Mouse (Mus musculus): ENCODE results near the gene Stk11. TPM values are rescaled to one million over a fixed set of nuclear protein-coding genes. Genes with fewer than 3 reads are reported as not detected.

The Stk11 gene
- polyA plus RNA-seq, 1 experiment from 2014 or later, result 17.4 TPM

DNA sequence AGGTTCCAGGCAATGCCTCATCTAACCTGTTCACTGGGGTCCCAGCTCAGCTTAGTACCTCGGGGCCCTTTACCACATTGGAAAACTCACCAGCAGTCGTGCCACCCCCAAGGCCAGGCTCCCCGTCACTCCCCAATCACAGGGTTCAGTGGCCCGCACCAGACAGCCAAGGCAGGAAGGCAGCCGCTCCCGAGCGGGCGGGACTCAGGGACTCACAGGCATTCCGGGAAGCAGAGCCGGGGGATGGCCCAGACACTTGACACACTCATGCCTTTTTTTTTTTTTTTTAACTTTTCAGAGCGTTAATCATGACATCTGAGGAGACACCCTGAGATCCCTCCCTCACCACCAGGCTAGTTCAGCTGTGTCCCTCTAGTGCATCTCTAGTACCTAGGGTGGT is 14.6 kb upstream of the Stk11 start:
- no peaks in the 10 kb centered on the region for H3K9me3 ChIP-seq
- H3K4me2 ChIP-seq (replicated peaks), result peak overlapping the region; percentile 98
- no peaks in the 10 kb centered on the region for H3K27me3 ChIP-seq (replicated peaks)
- no peak overlapping the region for H3K27ac ChIP-seq
- H3K9ac ChIP-seq, result no peak overlapping the region
- no peak overlapping the region for H3K4me3 ChIP-seq
- 72% methylated on average over 11 of the region's 11 CpGs for WGBS
- no peak for ATAC-seq (ENCODE audit: low FRiP score, low read depth)
- no peaks in the 10 kb centered on the region for H3K36me3 ChIP-seq
- peaks cover 19% of the 10 kb centered on the region for H3K4me1 ChIP-seq

GRCm38 (mm10) chr10:80102216-80102915 is 13.2 kb upstream of the Stk11 start:
- Histone ChIP-seq H3K27ac (peak overlapping the region; percentile 38; the same call in 1 of the 2 replicates), H3K4me1 (peaks cover 15% of the 10 kb centered on the region), H3K36me3 (no peaks in the 10 kb centered on the region), H3K9me3 (no peaks in the 10 kb centered on the region), H3K4me2 (replicated peaks) (peak overlapping the region; percentile 98), H3K27me3 (replicated peaks) (no peaks in the 10 kb centered on the region), H3K9ac (peak overlapping the region; percentile 84), H3K4me3 (peak overlapping the region; percentile 93)
- under 1% methylated on average over 59 of the region's 59 CpGs for WGBS
- peak; percentile 81 for ATAC-seq (ENCODE audit: low FRiP score, low read depth)

DNA sequence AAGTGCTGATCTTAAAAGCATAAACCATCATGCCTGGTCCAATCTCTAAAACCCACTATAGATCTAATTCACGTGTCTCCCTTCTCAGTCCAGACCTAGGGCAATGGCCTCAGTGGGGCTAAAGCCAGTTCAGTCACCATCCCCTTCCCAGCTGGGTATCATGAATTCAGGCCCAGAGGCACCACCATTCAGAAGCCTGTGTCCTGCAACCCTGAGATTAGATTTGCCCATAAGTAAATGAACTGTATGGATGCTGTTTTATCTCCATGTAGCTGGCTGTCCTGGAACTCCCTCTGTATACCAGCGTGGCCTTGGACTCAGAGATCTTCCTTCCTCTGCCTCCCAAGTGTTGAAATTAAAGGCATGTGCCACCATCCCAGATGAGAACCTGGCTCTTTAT is 12.6 kb upstream of the Stk11 start:
- Histone ChIP-seq H3K4me2 (replicated peaks) (peak overlapping the region; percentile 98), H3K9ac (peak overlapping the region; percentile 84; the same call in 1 of the 2 replicates), H3K27ac (no peak overlapping the region), H3K4me1 (peaks cover 13% of the 10 kb centered on the region), H3K4me3 (no peak overlapping the region), H3K27me3 (replicated peaks) (no peaks in the 10 kb centered on the region), H3K36me3 (no peaks in the 10 kb centered on the region), H3K9me3 (no peaks in the 10 kb centered on the region)
- ATAC-seq (ENCODE audit: low FRiP score, low read depth), result no peak
- WGBS, result 87% methylated on average over 2 of the region's 2 CpGs

DNA sequence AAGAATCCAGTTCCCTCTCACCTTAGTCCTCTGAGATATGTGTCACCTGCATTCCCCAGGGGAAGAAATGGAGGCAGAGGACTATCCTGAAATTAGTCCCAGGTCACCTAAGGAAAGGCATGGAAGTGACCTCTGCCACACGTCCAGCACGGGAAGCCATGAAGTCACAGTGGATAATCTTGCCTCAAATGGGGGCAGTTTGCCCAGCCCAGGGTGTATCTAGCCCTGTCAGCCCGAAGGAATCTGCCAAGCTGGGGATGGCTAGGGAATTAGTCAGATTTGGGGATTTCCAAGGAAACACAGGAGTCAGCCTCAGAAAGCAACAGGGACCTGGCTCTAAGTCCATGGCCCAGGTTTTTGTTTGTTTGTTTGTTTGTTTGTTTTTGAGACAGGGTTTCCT is 11.4 kb upstream of the Stk11 start:
- Histone ChIP-seq H3K4me3 (no peak overlapping the region), H3K4me1 (peaks cover 13% of the 10 kb centered on the region), H3K9ac (no peak overlapping the region), H3K27me3 (replicated peaks) (no peaks in the 10 kb centered on the region), H3K36me3 (no peaks in the 10 kb centered on the region), H3K27ac (no peak overlapping the region), H3K4me2 (replicated peaks) (no peak overlapping the region), H3K9me3 (no peaks in the 10 kb centered on the region)
- ATAC-seq (ENCODE audit: low FRiP score, low read depth), result no peak
- WGBS, result 76% methylated on average over 3 of the region's 3 CpGs

GRCm38 (mm10) chr10:80105460-80105859 is 10.1 kb upstream of the Stk11 start, which contains the start of gene Sbno2:
Sbno2 (minus strand) TSS chr10:80105571.
- no peak for ATAC-seq (ENCODE audit: low FRiP score, low read depth)
- H3K36me3 ChIP-seq, result no peaks in the 10 kb centered on the region

GRCm38 (mm10) chr10:80105926-80106325 is 9.7 kb upstream of the Stk11 start:
- Histone ChIP-seq H3K4me2 (replicated peaks) (no peak overlapping the region), H3K27me3 (replicated peaks) (no peaks in the 10 kb centered on the region), H3K36me3 (no peaks in the 10 kb centered on the region), H3K27ac (no peak overlapping the region), H3K4me3 (no peak overlapping the region), H3K9ac (no peak overlapping the region), H3K4me1 (peaks cover 10% of the 10 kb centered on the region), H3K9me3 (no peaks in the 10 kb centered on the region)
- no peak for ATAC-seq (ENCODE audit: low FRiP score, low read depth)
- 76% methylated on average over 5 of the region's 5 CpGs for WGBS

More at GRCm38 (mm10) chr10:80105460-80105859, 10.1 kb upstream of the Stk11 start, which contains the start of gene Sbno2:
- Histone ChIP-seq H3K27me3 (replicated peaks) (no peaks in the 10 kb centered on the region), H3K9me3 (no peaks in the 10 kb centered on the region), H3K4me1 (peaks cover 13% of the 10 kb centered on the region), H3K4me3 (no peak within 1 kb of the TSS), H3K27ac (no peak within 1 kb of the TSS), H3K9ac (no peak within 1 kb of the TSS), H3K4me2 (replicated peaks) (no peak within 1 kb of the TSS)
- 69% methylated on average over 5 of the region's 5 CpGs for WGBS

DNA sequence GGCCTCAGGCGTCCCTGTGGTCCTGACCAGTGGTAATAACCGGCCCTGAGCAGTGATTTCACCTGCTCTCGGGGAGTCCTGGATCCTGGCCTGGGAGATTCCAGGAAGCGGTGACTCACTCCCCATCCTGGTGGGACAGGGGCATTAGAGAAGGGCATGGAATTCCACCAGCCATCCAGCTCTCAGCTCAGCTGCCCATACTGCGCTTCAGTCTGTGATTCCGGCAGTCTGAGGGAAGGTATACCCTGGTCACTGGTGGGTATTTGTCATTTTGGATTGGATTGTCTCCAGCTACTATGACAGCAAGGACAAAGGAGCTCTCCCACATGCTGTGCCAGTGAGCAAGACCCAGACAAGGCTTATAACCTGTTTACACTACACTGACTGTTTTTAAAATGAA is 7.9 kb upstream of the Stk11 start:
- 63% methylated on average over 6 of the region's 6 CpGs for WGBS
- Histone ChIP-seq H3K36me3 (no peaks in the 10 kb centered on the region), H3K4me1 (no peaks in the 10 kb centered on the region), H3K4me3 (no peak overlapping the region), H3K9me3 (no peaks in the 10 kb centered on the region), H3K9ac (no peak overlapping the region), H3K4me2 (replicated peaks) (no peak overlapping the region), H3K27ac (no peak overlapping the region), H3K27me3 (replicated peaks) (no peaks in the 10 kb centered on the region)
- no peak for ATAC-seq (ENCODE audit: low FRiP score, low read depth)

GRCm38 (mm10) chr10:80114341-80115284 is 990 bp upstream of the Stk11 start:
- Histone ChIP-seq H3K27ac (peak overlapping the region; percentile 37), H3K4me2 (replicated peaks) (peak overlapping the region; percentile 99), H3K36me3 (peaks cover 3% of the 10 kb centered on the region; the same call in 1 of the 2 replicates), H3K4me1 (peaks cover 30% of the 10 kb centered on the region), H3K4me3 (peak overlapping the region; percentile 45), H3K27me3 (replicated peaks) (no peaks in the 10 kb centered on the region), H3K9ac (peak overlapping the region; percentile 48; the same call in 1 of the 2 replicates), H3K9me3 (no peaks in the 10 kb centered on the region)
- ATAC-seq (ENCODE audit: low FRiP score, low read depth), result peak; percentile 52; the same call in 1 of the 2 replicates
- 2% methylated on average over 27 of the region's 27 CpGs for WGBS

DNA sequence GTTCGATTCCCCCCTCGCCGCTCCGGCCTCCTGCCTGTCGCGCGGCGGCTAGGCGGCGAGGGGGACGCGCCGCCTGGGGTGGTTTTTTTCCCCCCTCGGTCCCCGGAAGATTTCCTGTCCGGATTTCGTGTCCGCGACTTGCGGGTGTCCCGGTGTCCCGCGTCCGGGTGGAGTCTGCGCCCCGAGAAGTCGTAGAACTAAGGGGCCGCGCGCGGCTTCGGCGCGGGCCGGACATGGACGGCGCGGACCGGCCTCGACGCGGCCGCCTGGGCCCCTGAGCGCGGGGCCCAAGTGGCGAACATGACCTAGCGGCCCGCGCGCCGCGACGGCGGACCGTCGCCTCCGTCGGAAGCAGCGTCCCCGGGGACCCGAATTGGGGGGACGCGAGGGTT is 337 bp downstream of the Stk11 start:
- Histone ChIP-seq H3K4me2 (replicated peaks) (peak overlapping the region; percentile 99), H3K4me3 (peak overlapping the region; percentile 90), H3K36me3 (peaks cover 17% of the 10 kb centered on the region), H3K9me3 (no peaks in the 10 kb centered on the region), H3K27ac (no peak overlapping the region), H3K9ac (peak overlapping the region; percentile 83), H3K27me3 (replicated peaks) (no peaks in the 10 kb centered on the region), H3K4me1 (peaks cover 39% of the 10 kb centered on the region)
- WGBS, result under 1% methylated on average over 61 of the region's 63 CpGs
- ATAC-seq (ENCODE audit: low FRiP score, low read depth), result no peak

DNA sequence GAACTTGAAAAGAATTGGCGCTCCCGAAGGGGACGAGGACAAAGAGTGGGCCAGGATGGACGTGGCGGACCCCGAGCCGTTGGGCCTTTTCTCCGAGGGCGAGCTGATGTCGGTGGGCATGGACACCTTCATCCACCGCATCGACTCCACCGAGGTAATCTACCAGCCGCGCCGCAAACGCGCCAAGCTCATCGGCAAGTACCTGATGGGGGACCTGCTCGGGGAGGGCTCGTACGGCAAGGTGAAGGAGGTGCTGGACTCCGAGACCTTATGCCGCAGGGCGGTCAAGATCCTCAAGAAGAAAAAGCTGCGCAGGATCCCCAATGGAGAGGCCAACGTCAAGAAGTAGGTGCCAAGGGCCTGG is 942 bp downstream of the Stk11 start:
- Histone ChIP-seq H3K4me3 (peak overlapping the region; percentile 90), H3K27ac (no peak overlapping the region), H3K27me3 (replicated peaks) (no peaks in the 10 kb centered on the region), H3K4me2 (replicated peaks) (peak overlapping the region; percentile 99), H3K9ac (peak overlapping the region; percentile 83), H3K9me3 (no peaks in the 10 kb centered on the region), H3K4me1 (peaks cover 39% of the 10 kb centered on the region), H3K36me3 (peaks cover 22% of the 10 kb centered on the region)
- no peak for ATAC-seq (ENCODE audit: low FRiP score, low read depth)
- WGBS, result under 1% methylated on average over 27 of the region's 27 CpGs

GRCm38 (mm10) chr10:80116927-80117691 is 1.5 kb downstream of the Stk11 start:
- no peak overlapping the region for H3K27ac ChIP-seq
- 6% methylated on average over 30 of the region's 30 CpGs for WGBS
- H3K36me3 ChIP-seq, result peaks cover 27% of the 10 kb centered on the region
- H3K4me3 ChIP-seq, result peak overlapping the region; percentile 90
- H3K4me2 ChIP-seq (replicated peaks), result peak overlapping the region; percentile 99
- no peaks in the 10 kb centered on the region for H3K27me3 ChIP-seq (replicated peaks)
- no peaks in the 10 kb centered on the region for H3K9me3 ChIP-seq
- peak overlapping the region; percentile 83 for H3K9ac ChIP-seq
- no peak for ATAC-seq (ENCODE audit: low FRiP score, low read depth)
- peaks cover 39% of the 10 kb centered on the region for H3K4me1 ChIP-seq
